Mouse (Mus musculus): ENCODE measurements around the gene Sspn.
A peak's percentile ranks its signal among the peaks of the same experiment; 100 is the strongest.

Gene Sspn

GRCm38 (mm10) chr6:145931341-145931740, at the start of gene Sspn:
Gene Sspn, plus strand, starts transcription at chr6:145931641.
- DNase-seq (ENCODE audit: extremely low read depth, low read depth, low spot score) = no peak

- no peak for DNase-seq (ENCODE audit: extremely low read depth, low read depth, low spot score)
Observed at GRCm38 (mm10) chr6:145883010-145883409, 48.4 kb upstream of the Sspn start.

- DNase-seq (ENCODE audit: extremely low read depth, low read depth, low spot score) = no peak
Observed at GRCm38 (mm10) chr6:145883668-145884067, 47.8 kb upstream of the Sspn start.

GRCm38 (mm10) chr6:145885069-145885468, 46.4 kb upstream of the Sspn start:
- no peak for DNase-seq (ENCODE audit: extremely low read depth, low read depth, low spot score)

- DNase-seq (ENCODE audit: extremely low read depth, low read depth, low spot score) = peak; percentile 86
Observed at GRCm38 (mm10) chr6:145886277-145886676, 45.2 kb upstream of the Sspn start.

- no peak for DNase-seq (ENCODE audit: extremely low read depth, low read depth, low spot score)
Observed at GRCm38 (mm10) chr6:145887719-145888118, 43.7 kb upstream of the Sspn start.

- DNase-seq (ENCODE audit: extremely low read depth, low read depth, low spot score) = no peak
Observed at GRCm38 (mm10) chr6:145891951-145892350, 39.5 kb upstream of the Sspn start.

GRCm38 (mm10) chr6:145892381-145893265, 38.8 kb upstream of the Sspn start:
- DNase-seq (ENCODE audit: extremely low read depth, low read depth, low spot score) = no peak

GRCm38 (mm10) chr6:145893366-145894021, 37.9 kb upstream of the Sspn start:
- no peak for DNase-seq (ENCODE audit: extremely low read depth, low read depth, low spot score)

GRCm38 (mm10) chr6:145894669-145895342, 36.6 kb upstream of the Sspn start:
- no peak for DNase-seq (ENCODE audit: extremely low read depth, low read depth, low spot score)

- no peak for DNase-seq (ENCODE audit: extremely low read depth, low read depth, low spot score)
Observed at GRCm38 (mm10) chr6:145904169-145904568, 27.3 kb upstream of the Sspn start.

GRCm38 (mm10) chr6:145904616-145905015, 26.8 kb upstream of the Sspn start:
- no peak for DNase-seq (ENCODE audit: extremely low read depth, low read depth, low spot score)

- no peak for DNase-seq (ENCODE audit: extremely low read depth, low read depth, low spot score)
Observed at GRCm38 (mm10) chr6:145906096-145906890, 25.1 kb upstream of the Sspn start.

GRCm38 (mm10) chr6:145909943-145910342, 21.5 kb upstream of the Sspn start:
- DNase-seq (ENCODE audit: extremely low read depth, low read depth, low spot score) = no peak

- no peak for DNase-seq (ENCODE audit: extremely low read depth, low read depth, low spot score)
Observed at GRCm38 (mm10) chr6:145910469-145911426, 20.7 kb upstream of the Sspn start.

- no peak for DNase-seq (ENCODE audit: extremely low read depth, low read depth, low spot score)
Observed at GRCm38 (mm10) chr6:145912232-145912631, 19.2 kb upstream of the Sspn start.

GRCm38 (mm10) chr6:145915435-145915834, 16.0 kb upstream of the Sspn start:
- no peak for DNase-seq (ENCODE audit: extremely low read depth, low read depth, low spot score)

- DNase-seq (ENCODE audit: extremely low read depth, low read depth, low spot score) = no peak
Observed at GRCm38 (mm10) chr6:145916401-145916800, 15.0 kb upstream of the Sspn start.

- DNase-seq (ENCODE audit: extremely low read depth, low read depth, low spot score) = no peak
Observed at GRCm38 (mm10) chr6:145918236-145918635, 13.2 kb upstream of the Sspn start.

- no peak for DNase-seq (ENCODE audit: extremely low read depth, low read depth, low spot score)
Observed at GRCm38 (mm10) chr6:145923594-145923993, 7.8 kb upstream of the Sspn start.
